Mouse (Mus musculus) myocyte (in vitro differentiated cells): Measurements from ENCODE around the gene 2610028H24Rik.

Experiments
- CEBPB ChIP-seq: IDR thresholded peaks from 2 replicates; pipeline ENCODE4 v1.6.1; 2011; ENCODE audit warnings: mild to moderate bottlenecking, moderate library complexity; ENCODE audit not compliant: poor library complexity, insufficient read depth, severe bottlenecking
- E2F4 ChIP-seq: IDR thresholded peaks from one replicate; pipeline ENCODE4 v1.6.1; 2011; ENCODE audit warnings: mild to moderate bottlenecking, control low read depth, moderate library complexity; ENCODE audit not compliant: insufficient read depth
- MAX ChIP-seq: IDR thresholded peaks from one replicate; pipeline ENCODE4 v1.6.1; 2011; ENCODE audit warnings: low read depth, mild to moderate bottlenecking, control low read depth
- MYOD1 ChIP-seq, 3 experiments: IDR thresholded peaks; one replicate each; pipeline ENCODE4 v1.6.1; 2011; ENCODE audit warnings: control low read depth in 2 of 3, low read depth in 2 of 3, mild to moderate bottlenecking in 2 of 3, moderate library complexity in 1 of 3; ENCODE audit not compliant: insufficient read length in 2 of 3, control insufficient read depth in 1 of 3
- MYOG ChIP-seq, 3 experiments: IDR thresholded peaks; one replicate each; pipeline ENCODE4 v1.6.1; 2011; ENCODE audit warnings: control low read depth in 2 of 3, low read depth in 2 of 3, mild to moderate bottlenecking in 2 of 3; ENCODE audit not compliant: insufficient read length in 2 of 3, control insufficient read depth in 1 of 3, insufficient read depth in 1 of 3
- POLR2A ChIP-seq: IDR thresholded peaks from one replicate; pipeline ENCODE4 v1.6.1; 2011; ENCODE audit warnings: low read depth, mild to moderate bottlenecking, control low read depth, moderate library complexity; ENCODE audit not compliant: insufficient read length
- POLR2AphosphoS2 ChIP-seq: IDR thresholded peaks from one replicate; pipeline ENCODE4 v1.6.1; 2011; ENCODE audit warnings: low read depth, control low read depth; ENCODE audit not compliant: insufficient read length
- SRF ChIP-seq: IDR thresholded peaks from one replicate; pipeline ENCODE4 v1.6.1; 2011; ENCODE audit warnings: low read depth; ENCODE audit not compliant: control insufficient read depth, insufficient read length
- TCF12 ChIP-seq: IDR thresholded peaks from one replicate; pipeline ENCODE4 v1.6.1; 2011; ENCODE audit warnings: mild to moderate bottlenecking, control low read depth; ENCODE audit not compliant: poor library complexity, insufficient read depth, severe bottlenecking
- TCF3 ChIP-seq: IDR thresholded peaks from one replicate; pipeline ENCODE4 v1.6.1; 2011; ENCODE audit warnings: low read depth, control low read depth; ENCODE audit not compliant: insufficient read length
- USF1 ChIP-seq: IDR thresholded peaks from one replicate; pipeline ENCODE4 v1.6.1; 2011; ENCODE audit warnings: low read depth, mild to moderate bottlenecking, control low read depth, moderate library complexity

- TF ChIP-seq POLR2A (no peak), SRF (no peak), USF1 (no peak), POLR2AphosphoS2 (no peak), MYOD1 (IDR thresholded peaks at IDR 0.05; ENCODE audit: control insufficient read depth in 1 of 3, insufficient read length in 2 of 3, low read depth in 2 of 3) (no peak), CEBPB (no peak), TCF3 (no peak), TCF12 (no peak), MYOG (IDR thresholded peaks at IDR 0.05; ENCODE audit: control insufficient read depth in 1 of 3, insufficient read depth in 1 of 3, insufficient read length in 2 of 3, low read depth in 2 of 3) (no peak), MAX (no peak), E2F4 (no peak)
Measured at GRCm38 (mm10) chr10:76462721-76463120, 13.8 kb downstream of the 2610028H24Rik start.
